Mouse (Mus musculus): ENCODE measurements at regions not wholly inside any gene's neighbourhood (a gene's known extent, or its start where the extent isn't known, plus 50 kb on each side); places are given as distances from the start of the nearest gene placed in this dataset.

- no peak for TF ChIP-seq CTCF (IDR thresholded peaks at IDR 0.05)
- in situ Hi-C loops (cut with MboI; ENCODE audit: low pct_unique_long_range_greater_than_20kb) = no loop called here
- ATAC-seq (no peak), DNase-seq (ENCODE audit: low read depth, low spot score) (no peak)
- ChIA-PET CTCF (no interaction called here), POLR2A (no interaction called here)
- H3K27me3 ChIP-seq = no peaks in the 10 kb centered on the region
Measured at GRCm38 (mm10) chr10:37711459-37711858, 572.7 kb upstream of the Marcks start.

- POLR2A ChIA-PET = no interaction called here
Measured at GRCm38 (mm10) chr10:37694041-37694690, 555.4 kb upstream of the Marcks start.

GRCm38 (mm10) chr10:37692851-37693250 is 554.1 kb upstream of the Marcks start:
- CTCF ChIA-PET = no interaction called here
- POLR2A ChIA-PET = no interaction called here
- H3K27me3 ChIP-seq = peaks cover 6% of the 10 kb centered on the region
- ATAC-seq (no peak), DNase-seq (ENCODE audit: low read depth, low spot score) (no peak)
- in situ Hi-C loops (cut with MboI; ENCODE audit: low pct_unique_long_range_greater_than_20kb) = no loop called here
- TF ChIP-seq CTCF (IDR thresholded peaks at IDR 0.05) = no peak

More at GRCm38 (mm10) chr10:37694041-37694690, 555.4 kb upstream of the Marcks start:
- DNase-seq (ENCODE audit: low read depth, low spot score) (no peak), ATAC-seq (no peak)
- H3K27me3 ChIP-seq = peaks cover 6% of the 10 kb centered on the region
- no peak for TF ChIP-seq CTCF (IDR thresholded peaks at IDR 0.05)
- in situ Hi-C loops (cut with MboI; ENCODE audit: low pct_unique_long_range_greater_than_20kb) = no loop called here
- CTCF ChIA-PET = no interaction called here

- no peak for TF ChIP-seq CTCF (IDR thresholded peaks at IDR 0.05)
- DNase-seq (ENCODE audit: low read depth, low spot score) (no peak), ATAC-seq (no peak)
- in situ Hi-C loops (cut with MboI; ENCODE audit: low pct_unique_long_range_greater_than_20kb) = no loop called here
- ChIA-PET POLR2A (no interaction called here), CTCF (no interaction called here)
- H3K27me3 ChIP-seq = no peaks in the 10 kb centered on the region
Measured at GRCm38 (mm10) chr10:37691939-37692338, 553.2 kb upstream of the Marcks start.

GRCm38 (mm10) chr10:37683101-37683500 is 544.4 kb upstream of the Marcks start:
- CTCF ChIA-PET = interaction anchor here (1.0 kb wide), 1 partner anchor 27 kb away, joined by 3 read pairs; no protein-coding TSS in a partner anchor
- no peak for TF ChIP-seq CTCF (IDR thresholded peaks at IDR 0.05)
- no peaks in the 10 kb centered on the region for H3K27me3 ChIP-seq
- in situ Hi-C loops (cut with MboI; ENCODE audit: low pct_unique_long_range_greater_than_20kb) = no loop called here
- POLR2A ChIA-PET = no interaction called here
- ATAC-seq (no peak), DNase-seq (ENCODE audit: low read depth, low spot score) (no peak)

GRCm38 (mm10) chr10:37680601-37681000 is 541.9 kb upstream of the Marcks start:
- CTCF ChIA-PET = no interaction called here
- POLR2A ChIA-PET = interaction anchor here (0.5 kb wide), 1 partner anchor 128 kb away, joined by 3 read pairs; no protein-coding TSS in a partner anchor
- ATAC-seq = no peak

GRCm38 (mm10) chr10:37677826-37678225 is 539.1 kb upstream of the Marcks start:
- DNase-seq (ENCODE audit: low read depth, low spot score) = no peak
- POLR2A ChIA-PET = no interaction called here
- in situ Hi-C loops (cut with MboI; ENCODE audit: low pct_unique_long_range_greater_than_20kb) = no loop called here
- no peak for TF ChIP-seq CTCF (IDR thresholded peaks at IDR 0.05)
- H3K27me3 ChIP-seq = no peaks in the 10 kb centered on the region
- CTCF ChIA-PET = no interaction called here
- no peak for ATAC-seq

More at GRCm38 (mm10) chr10:37680601-37681000, 541.9 kb upstream of the Marcks start:
- no peaks in the 10 kb centered on the region for H3K27me3 ChIP-seq
- no peak for TF ChIP-seq CTCF (IDR thresholded peaks at IDR 0.05)
- in situ Hi-C loops (cut with MboI; ENCODE audit: low pct_unique_long_range_greater_than_20kb) = no loop called here
- DNase-seq (ENCODE audit: low read depth, low spot score) = no peak

GRCm38 (mm10) chr10:37668827-37669226 is 530.1 kb upstream of the Marcks start:
- DNase-seq (ENCODE audit: low read depth, low spot score) = no peak

GRCm38 (mm10) chr10:37667031-37667745 is 528.5 kb upstream of the Marcks start:
- in situ Hi-C loops (cut with MboI; ENCODE audit: low pct_unique_long_range_greater_than_20kb) = no loop called here
- ChIA-PET CTCF (no interaction called here), POLR2A (no interaction called here)
- DNase-seq (ENCODE audit: low read depth, low spot score) (no peak), ATAC-seq (no peak)
- no peak for TF ChIP-seq CTCF (IDR thresholded peaks at IDR 0.05)
- no peaks in the 10 kb centered on the region for H3K27me3 ChIP-seq

More at GRCm38 (mm10) chr10:37668827-37669226, 530.1 kb upstream of the Marcks start:
- TF ChIP-seq CTCF (IDR thresholded peaks at IDR 0.05) = no peak
- no peak for ATAC-seq
- in situ Hi-C loops (cut with MboI; ENCODE audit: low pct_unique_long_range_greater_than_20kb) = no loop called here
- H3K27me3 ChIP-seq = no peaks in the 10 kb centered on the region
- ChIA-PET POLR2A (interaction anchor here (0.6 kb wide), 1 partner anchor 259 kb away, joined by 4 read pairs; no protein-coding TSS in a partner anchor), CTCF (no interaction called here)

GRCm38 (mm10) chr10:37666535-37666934 is 527.8 kb upstream of the Marcks start:
- ChIA-PET POLR2A (no interaction called here), CTCF (no interaction called here)
- in situ Hi-C loops (cut with MboI; ENCODE audit: low pct_unique_long_range_greater_than_20kb) = no loop called here
- ATAC-seq = no peak
- H3K27me3 ChIP-seq = no peaks in the 10 kb centered on the region
- no peak for TF ChIP-seq CTCF (IDR thresholded peaks at IDR 0.05)
- no peak for DNase-seq (ENCODE audit: low read depth, low spot score)

- in situ Hi-C loops (cut with MboI; ENCODE audit: low pct_unique_long_range_greater_than_20kb) = no loop called here
Measured at GRCm38 (mm10) chr10:37637001-37637562, 498.4 kb upstream of the Marcks start.

More at GRCm38 (mm10) chr10:37637001-37637562, 498.4 kb upstream of the Marcks start:
- TF ChIP-seq CTCF (IDR thresholded peaks at IDR 0.05) = no peak
- ChIA-PET POLR2A (no interaction called here), CTCF (no interaction called here)
- ATAC-seq (no peak), DNase-seq (ENCODE audit: low read depth, low spot score) (no peak)
- H3K27me3 ChIP-seq = no peaks in the 10 kb centered on the region
